Mouse (Mus musculus) cerebellum, postnatal 14 days (tissue): Measurements from ENCODE around the gene Msx2.

ENCODE experiments used
- DNase-seq, 2 experiments: peaks; one replicate each; pipeline ENCODE4 v3.0.0; 2021; ENCODE audit warnings: mixed read lengths in 2 of 2

Gene Msx2

GRCm38 (mm10) chr13:53464441-53465001, 8.4 kb downstream of the Msx2 start:
- DNase-seq, result peak in 1 of 2 experiments; percentile 24

GRCm38 (mm10) chr13:53463946-53464345, 8.9 kb downstream of the Msx2 start:
- DNase-seq, result no peak

- DNase-seq, result peak in 1 of 2 experiments; percentile 12
Observed at GRCm38 (mm10) chr13:53463037-53463436, 9.8 kb downstream of the Msx2 start.

- no peak for DNase-seq
Observed at GRCm38 (mm10) chr13:53462649-53462970, 10.3 kb downstream of the Msx2 start.

GRCm38 (mm10) chr13:53461855-53462648, 10.8 kb downstream of the Msx2 start:
- DNase-seq, result peak; percentile 64 to 76

GRCm38 (mm10) chr13:53461346-53461745, 11.5 kb downstream of the Msx2 start:
- DNase-seq, result no peak

GRCm38 (mm10) chr13:53458766-53459165, 14.1 kb downstream of the Msx2 start:
- DNase-seq, result no peak

GRCm38 (mm10) chr13:53454794-53455672, 17.8 kb downstream of the Msx2 start:
- peak in 1 of 2 experiments; percentile 19 for DNase-seq

GRCm38 (mm10) chr13:53453927-53454326, 18.9 kb downstream of the Msx2 start:
- no peak for DNase-seq

GRCm38 (mm10) chr13:53447609-53448008, 25.3 kb downstream of the Msx2 start:
- peak in 1 of 2 experiments; percentile 26 for DNase-seq

- peak; percentile 30 to 60 for DNase-seq
Observed at GRCm38 (mm10) chr13:53443602-53444001, 29.3 kb downstream of the Msx2 start.

- peak; percentile 65 to 74 for DNase-seq
Observed at GRCm38 (mm10) chr13:53442168-53442980, 30.5 kb downstream of the Msx2 start.

GRCm38 (mm10) chr13:53441307-53442028, 31.4 kb downstream of the Msx2 start:
- DNase-seq, result no peak

GRCm38 (mm10) chr13:53439957-53440356, 32.9 kb downstream of the Msx2 start:
- no peak for DNase-seq

GRCm38 (mm10) chr13:53426507-53426906, 46.4 kb downstream of the Msx2 start:
- peak; percentile 87 to 95 for DNase-seq

- DNase-seq, result no peak
Observed at GRCm38 (mm10) chr13:53421189-53421588, 51.7 kb downstream of the Msx2 start.

GRCm38 (mm10) chr13:53420741-53421140, 52.1 kb downstream of the Msx2 start:
- DNase-seq, result no peak

- DNase-seq, result no peak
Observed at GRCm38 (mm10) chr13:53419681-53420080, 53.2 kb downstream of the Msx2 start.

- DNase-seq, result no peak
Observed at GRCm38 (mm10) chr13:53417701-53418100, 55.2 kb downstream of the Msx2 start.
